Mouse (Mus musculus): ENCODE measurements at regions not wholly inside any gene's neighbourhood (a gene's known extent, or its start where the extent isn't known, plus 50 kb on each side); places are given as distances from the start of the nearest gene placed in this dataset.

DNA sequence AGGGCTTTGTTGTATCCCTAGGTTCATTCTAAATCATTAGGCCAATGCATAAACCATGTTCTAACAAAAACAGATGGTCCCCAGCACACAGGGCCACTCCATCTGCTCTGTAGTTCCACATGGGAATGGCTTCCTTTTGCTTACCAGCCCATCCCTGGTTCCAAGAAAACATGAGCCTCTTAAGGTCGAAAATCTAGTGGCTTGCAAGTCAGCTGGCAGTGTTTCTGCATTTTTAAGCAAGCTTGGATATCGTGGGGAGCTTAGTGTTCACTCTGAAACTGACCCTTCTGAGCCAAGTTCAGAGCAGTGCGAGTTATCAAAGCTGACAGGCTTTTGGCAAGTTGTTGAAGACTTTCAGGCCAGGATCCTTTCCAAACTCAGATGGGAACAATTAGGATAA, 659.5 kb upstream of the N6amt1 start:
- WGBS = 53% methylated on average over 3 of the region's 3 CpGs
- no peaks in the 10 kb centered on the region for H3K36me3 ChIP-seq (ENCODE audit: control insufficient read depth, insufficient read depth, low read length)
- H3K4me1 ChIP-seq (ENCODE audit: control insufficient read depth, insufficient read depth, insufficient read length, low read length) = no peaks in the 10 kb centered on the region
- H3K4me3 ChIP-seq (ENCODE audit: low read depth, low read length) = no peak overlapping the region
- TF ChIP-seq POLR2A (IDR thresholded peaks at IDR 0.05; ENCODE audit: low read depth, low read length) (no peak), CTCF (IDR thresholded peaks at IDR 0.05; ENCODE audit: extremely low read depth, insufficient read length, insufficient replicate concordance, low read depth, low read length) (no peak)
- no peak overlapping the region for H3K27ac ChIP-seq (ENCODE audit: insufficient read depth, low read depth, low read length)
- no peaks in the 10 kb centered on the region for H3K27me3 ChIP-seq (ENCODE audit: control insufficient read depth, insufficient read depth, low read length)

DNA sequence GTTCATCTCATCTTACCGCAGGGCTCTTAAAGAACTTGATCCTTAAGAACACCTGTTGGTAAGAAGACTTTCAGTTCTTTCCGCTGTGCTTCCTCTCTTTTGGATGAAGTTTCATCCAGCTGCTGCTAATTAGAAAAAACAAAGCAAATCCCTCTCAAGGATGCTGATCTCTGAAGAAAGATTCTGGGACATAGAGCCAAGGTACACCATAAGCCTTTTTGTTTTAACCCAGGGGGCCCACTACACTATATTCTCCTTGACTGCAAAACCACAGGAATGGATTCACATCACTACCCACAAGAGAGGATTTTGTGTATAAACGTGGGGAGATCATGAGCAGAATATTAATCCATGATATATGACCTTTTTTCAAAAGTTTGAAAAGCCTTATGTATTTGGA, 694.8 kb upstream of the N6amt1 start:
- Histone ChIP-seq H3K27ac (ENCODE audit: insufficient read depth, low read depth, low read length) (no peak overlapping the region), H3K4me1 (ENCODE audit: control insufficient read depth, insufficient read depth, insufficient read length, low read length) (no peaks in the 10 kb centered on the region), H3K27me3 (ENCODE audit: control insufficient read depth, insufficient read depth, low read length) (no peaks in the 10 kb centered on the region), H3K4me3 (ENCODE audit: low read depth, low read length) (no peak overlapping the region), H3K36me3 (ENCODE audit: control insufficient read depth, insufficient read depth, low read length) (no peaks in the 10 kb centered on the region)
- WGBS = 65% methylated on average over 3 of the region's 3 CpGs
- no peak for TF ChIP-seq POLR2A (IDR thresholded peaks at IDR 0.05; ENCODE audit: low read depth, low read length)
- TF ChIP-seq CTCF (IDR thresholded peaks at IDR 0.05; ENCODE audit: extremely low read depth, insufficient read length, insufficient replicate concordance, low read depth, low read length) = no peak

DNA sequence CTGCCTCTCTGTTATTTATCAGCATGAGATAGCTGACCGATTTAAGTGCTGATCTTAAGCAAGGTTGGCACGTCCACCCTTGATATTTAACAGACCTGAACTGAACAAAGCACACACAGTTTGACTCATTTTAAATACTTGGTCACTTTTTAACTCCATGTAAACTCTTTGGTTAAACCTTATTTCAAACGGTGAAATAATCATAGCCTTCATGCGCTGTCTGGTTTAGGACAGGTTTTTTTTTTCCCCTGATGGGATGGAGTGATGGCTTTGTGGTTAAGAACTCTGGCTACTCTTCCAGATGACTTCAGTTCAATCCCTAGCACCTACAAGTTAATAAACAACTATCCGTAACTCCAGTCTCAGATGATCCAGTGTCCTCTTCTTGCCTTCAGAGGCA, 706.7 kb upstream of the N6amt1 start:
- Histone ChIP-seq H3K27ac (ENCODE audit: insufficient read depth, low read depth, low read length) (no peak overlapping the region), H3K27me3 (ENCODE audit: control insufficient read depth, insufficient read depth, low read length) (no peaks in the 10 kb centered on the region), H3K4me1 (ENCODE audit: control insufficient read depth, insufficient read depth, insufficient read length, low read length) (no peaks in the 10 kb centered on the region), H3K4me3 (ENCODE audit: low read depth, low read length) (no peak overlapping the region), H3K36me3 (ENCODE audit: control insufficient read depth, insufficient read depth, low read length) (no peaks in the 10 kb centered on the region)
- 75% methylated on average over 5 of the region's 5 CpGs for WGBS
- TF ChIP-seq POLR2A (IDR thresholded peaks at IDR 0.05; ENCODE audit: low read depth, low read length) (no peak), CTCF (IDR thresholded peaks at IDR 0.05; ENCODE audit: extremely low read depth, insufficient read length, insufficient replicate concordance, low read depth, low read length) (no peak)

DNA sequence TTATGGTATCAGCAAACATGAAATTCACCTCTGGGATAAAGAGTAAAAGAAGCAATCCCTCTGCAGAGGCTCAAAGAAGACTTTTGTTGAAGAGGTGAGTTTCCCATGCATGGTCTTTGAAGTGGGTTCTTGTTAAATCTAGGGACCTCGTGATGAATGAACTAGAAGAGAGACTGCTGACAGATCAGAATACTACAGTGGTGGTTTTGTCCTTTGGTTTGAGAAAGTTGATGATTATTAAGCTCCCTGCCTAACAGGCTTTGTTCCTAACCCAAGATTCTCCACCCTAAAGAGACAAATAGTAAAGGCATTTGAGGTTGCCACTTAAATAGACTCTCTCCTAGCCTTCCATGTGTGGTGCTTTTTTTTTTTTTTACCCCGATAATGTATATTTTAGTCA, 707.2 kb upstream of the N6amt1 start:
- WGBS = 76% methylated on average over 2 of the region's 2 CpGs
- Histone ChIP-seq H3K4me3 (ENCODE audit: low read depth, low read length) (no peak overlapping the region), H3K4me1 (ENCODE audit: control insufficient read depth, insufficient read depth, insufficient read length, low read length) (no peaks in the 10 kb centered on the region), H3K27ac (ENCODE audit: insufficient read depth, low read depth, low read length) (no peak overlapping the region), H3K27me3 (ENCODE audit: control insufficient read depth, insufficient read depth, low read length) (no peaks in the 10 kb centered on the region), H3K36me3 (ENCODE audit: control insufficient read depth, insufficient read depth, low read length) (no peaks in the 10 kb centered on the region)
- no peak for TF ChIP-seq CTCF (IDR thresholded peaks at IDR 0.05; ENCODE audit: extremely low read depth, insufficient read length, insufficient replicate concordance, low read depth, low read length)
- TF ChIP-seq POLR2A (IDR thresholded peaks at IDR 0.05; ENCODE audit: low read depth, low read length) = no peak

DNA sequence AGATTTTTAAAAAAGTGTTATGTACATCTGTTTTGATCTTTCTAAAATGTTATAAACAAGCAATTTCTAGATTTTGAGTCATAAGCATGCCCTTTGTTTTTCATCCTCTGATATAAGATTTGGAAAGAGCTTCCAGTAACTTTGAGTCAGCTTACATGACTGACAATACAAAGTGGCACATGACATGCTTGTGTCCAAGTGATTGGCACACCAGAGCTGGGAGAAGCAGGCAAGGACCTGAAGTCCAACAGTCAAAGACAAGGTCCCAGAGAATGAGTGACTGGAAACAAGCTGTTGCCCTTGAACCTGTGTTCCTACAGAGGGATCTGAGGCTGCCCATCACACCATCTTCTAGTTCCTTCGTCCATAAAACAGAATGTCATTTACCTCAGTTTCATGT, 708.5 kb upstream of the N6amt1 start:
- 94% methylated on average over 1 of the region's 1 CpGs for WGBS
- Histone ChIP-seq H3K36me3 (ENCODE audit: control insufficient read depth, insufficient read depth, low read length) (no peaks in the 10 kb centered on the region), H3K4me1 (ENCODE audit: control insufficient read depth, insufficient read depth, insufficient read length, low read length) (no peaks in the 10 kb centered on the region), H3K4me3 (ENCODE audit: low read depth, low read length) (no peak overlapping the region), H3K27ac (ENCODE audit: insufficient read depth, low read depth, low read length) (no peak overlapping the region), H3K27me3 (ENCODE audit: control insufficient read depth, insufficient read depth, low read length) (no peaks in the 10 kb centered on the region)
- TF ChIP-seq CTCF (IDR thresholded peaks at IDR 0.05; ENCODE audit: extremely low read depth, insufficient read length, insufficient replicate concordance, low read depth, low read length) (no peak), POLR2A (IDR thresholded peaks at IDR 0.05; ENCODE audit: low read depth, low read length) (no peak)

DNA sequence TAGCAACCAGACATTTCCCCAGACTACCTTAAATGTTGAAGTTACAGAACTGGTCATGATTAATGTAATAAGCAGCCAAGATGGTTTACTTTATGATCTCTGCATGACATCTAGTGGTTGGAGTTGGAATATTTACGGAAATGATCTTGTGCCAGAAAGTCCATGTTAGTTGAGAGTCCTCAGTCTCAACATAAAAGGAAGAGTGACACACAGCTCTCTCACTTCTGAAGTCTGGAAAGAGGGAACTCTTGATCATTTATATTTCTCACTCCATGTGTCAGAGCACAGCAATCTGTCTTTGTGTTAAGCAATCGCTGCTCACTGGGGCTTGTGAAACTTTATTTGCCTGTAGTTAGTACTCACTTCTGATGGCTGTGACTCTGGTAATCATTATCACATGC, 709.1 kb upstream of the N6amt1 start:
- 10% methylated on average over 2 of the region's 2 CpGs for WGBS
- TF ChIP-seq CTCF (IDR thresholded peaks at IDR 0.05; ENCODE audit: extremely low read depth, insufficient read length, insufficient replicate concordance, low read depth, low read length) = no peak
- TF ChIP-seq POLR2A (IDR thresholded peaks at IDR 0.05; ENCODE audit: low read depth, low read length) = no peak
- no peak overlapping the region for H3K4me3 ChIP-seq (ENCODE audit: low read depth, low read length)
- H3K4me1 ChIP-seq (ENCODE audit: control insufficient read depth, insufficient read depth, insufficient read length, low read length) = no peaks in the 10 kb centered on the region
- H3K27me3 ChIP-seq (ENCODE audit: control insufficient read depth, insufficient read depth, low read length) = no peaks in the 10 kb centered on the region
- no peak overlapping the region for H3K27ac ChIP-seq (ENCODE audit: insufficient read depth, low read depth, low read length)
- no peaks in the 10 kb centered on the region for H3K36me3 ChIP-seq (ENCODE audit: control insufficient read depth, insufficient read depth, low read length)

DNA sequence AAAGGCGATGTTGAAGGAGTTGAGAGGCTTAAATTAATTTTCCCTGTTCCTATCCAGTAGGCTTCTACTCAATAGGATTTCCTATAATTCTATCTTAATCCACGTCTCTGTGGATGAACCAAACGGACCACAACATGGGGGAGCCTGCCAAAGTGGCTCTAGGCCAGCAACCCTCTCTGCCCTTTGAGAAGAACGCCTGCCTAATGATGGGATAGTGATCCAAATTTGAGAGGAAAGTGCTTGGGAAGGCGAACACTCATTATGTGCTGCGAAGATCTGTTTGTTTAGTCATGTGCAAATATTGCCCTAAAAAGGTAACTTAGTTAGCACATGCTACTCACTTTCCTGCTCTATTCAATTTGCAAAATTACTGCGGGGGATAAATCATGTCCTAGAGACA, 702.5 kb upstream of the Adamts5 start:
- no peak overlapping the region for H3K4me3 ChIP-seq (ENCODE audit: low read depth, low read length)
- 40% methylated on average over 7 of the region's 7 CpGs for WGBS
- no peak overlapping the region for H3K27ac ChIP-seq (ENCODE audit: insufficient read depth, low read depth, low read length)
- H3K27me3 ChIP-seq (ENCODE audit: control insufficient read depth, insufficient read depth, low read length) = no peaks in the 10 kb centered on the region
- TF ChIP-seq POLR2A (IDR thresholded peaks at IDR 0.05; ENCODE audit: low read depth, low read length) (no peak), CTCF (IDR thresholded peaks at IDR 0.05; ENCODE audit: extremely low read depth, insufficient read length, insufficient replicate concordance, low read depth, low read length) (no peak)
- no peaks in the 10 kb centered on the region for H3K4me1 ChIP-seq (ENCODE audit: control insufficient read depth, insufficient read depth, insufficient read length, low read length)
- H3K36me3 ChIP-seq (ENCODE audit: control insufficient read depth, insufficient read depth, low read length) = no peaks in the 10 kb centered on the region

DNA sequence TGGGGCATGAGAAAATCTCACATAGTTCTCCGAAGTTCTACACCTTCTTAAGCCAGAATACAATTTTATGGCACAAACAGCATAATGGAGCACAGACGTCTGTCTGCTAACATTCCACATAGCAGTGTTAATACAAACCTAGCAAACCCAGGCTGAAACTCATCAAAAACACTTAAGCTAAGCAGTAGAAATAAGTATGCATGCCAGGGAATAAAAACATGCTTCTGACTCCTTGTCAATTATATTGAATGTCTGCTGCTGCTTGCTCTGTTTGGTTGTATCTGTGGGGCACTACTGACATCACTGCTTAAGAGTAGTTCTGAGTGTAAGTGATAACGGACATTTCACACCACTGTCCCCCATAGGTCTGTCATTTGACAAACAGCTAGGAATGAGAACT, 693.4 kb upstream of the Adamts5 start:
- WGBS = 60% methylated on average over 3 of the region's 3 CpGs
- no peak overlapping the region for H3K4me3 ChIP-seq (ENCODE audit: low read depth, low read length)
- no peaks in the 10 kb centered on the region for H3K4me1 ChIP-seq (ENCODE audit: control insufficient read depth, insufficient read depth, insufficient read length, low read length)
- no peaks in the 10 kb centered on the region for H3K27me3 ChIP-seq (ENCODE audit: control insufficient read depth, insufficient read depth, low read length)
- H3K36me3 ChIP-seq (ENCODE audit: control insufficient read depth, insufficient read depth, low read length) = no peaks in the 10 kb centered on the region
- no peak for TF ChIP-seq POLR2A (IDR thresholded peaks at IDR 0.05; ENCODE audit: low read depth, low read length)
- no peak for TF ChIP-seq CTCF (IDR thresholded peaks at IDR 0.05; ENCODE audit: extremely low read depth, insufficient read length, insufficient replicate concordance, low read depth, low read length)
- no peak overlapping the region for H3K27ac ChIP-seq (ENCODE audit: insufficient read depth, low read depth, low read length)
